Mouse (Mus musculus) activated CD4-positive, CD25-positive, alpha-beta regulatory T cell, adult 4 months (primary cell): ENCODE results near the gene Ptprm. TPM values are rescaled to one million over a fixed set of nuclear protein-coding genes. Genes with fewer than 3 reads are reported as not detected.

Source experiments
- ATAC-seq: one replicate; pipeline ENCODE4 v1.8.0; 2017
- polyA plus RNA-seq, 2 experiments: library from polyadenylated mRNA; unstranded; fragments of 100-300 nt; shearing (Covaris generic); gene quantifications; one replicate each; pipeline ENCODE4 v1.2.1; 2017

The Ptprm gene
- polyA plus RNA-seq, 2 experiments from 2014 or later = not detected

- ATAC-seq = no peak
Observed at GRCm38 (mm10) chr17:66761326-66762296, 592.6 kb downstream of the Ptprm start.

DNA sequence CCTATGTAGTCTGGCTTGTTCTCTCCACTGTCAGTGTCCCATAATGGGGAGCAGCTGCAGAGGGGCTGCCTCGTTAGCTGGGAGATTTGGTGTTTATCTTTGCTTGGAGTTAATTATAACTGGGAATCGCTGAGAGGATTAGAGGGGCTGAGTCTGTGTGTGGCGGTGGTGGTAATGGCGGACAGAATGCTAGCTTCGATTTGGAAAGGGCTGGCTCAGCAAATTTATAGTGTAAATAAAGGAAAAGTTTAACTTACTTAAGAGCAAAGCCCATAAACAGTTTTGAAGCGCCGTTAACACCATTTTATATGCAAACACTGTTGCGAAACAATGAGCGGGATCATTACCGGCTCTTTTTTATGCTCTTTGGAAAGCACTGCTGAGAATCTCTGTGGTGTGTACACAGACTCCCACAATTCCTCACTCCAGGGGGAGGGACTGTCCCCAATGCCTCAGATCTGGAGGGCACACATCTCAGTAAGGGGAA is 597.2 kb downstream of the Ptprm start:
- no peak for ATAC-seq

DNA sequence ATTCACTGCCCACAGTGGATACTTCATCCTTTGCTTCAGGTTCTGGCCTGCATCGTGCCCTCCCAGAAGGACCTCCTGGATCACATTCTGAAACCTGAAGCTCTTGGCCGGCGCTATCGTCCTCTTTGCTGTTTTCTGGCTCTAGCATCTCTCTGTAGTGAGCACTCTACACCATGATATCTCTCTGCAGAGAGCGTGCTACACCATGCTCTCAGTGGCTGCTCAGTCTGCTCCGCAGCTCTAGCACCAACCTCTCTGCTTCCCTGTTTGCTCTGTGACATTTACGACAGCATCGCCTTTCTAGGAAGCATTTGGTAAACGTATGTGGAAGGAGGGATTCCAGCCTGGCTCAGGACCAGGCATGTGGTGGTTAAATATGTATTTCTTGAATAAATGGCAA is 597.8 kb downstream of the Ptprm start:
- no peak for ATAC-seq

DNA sequence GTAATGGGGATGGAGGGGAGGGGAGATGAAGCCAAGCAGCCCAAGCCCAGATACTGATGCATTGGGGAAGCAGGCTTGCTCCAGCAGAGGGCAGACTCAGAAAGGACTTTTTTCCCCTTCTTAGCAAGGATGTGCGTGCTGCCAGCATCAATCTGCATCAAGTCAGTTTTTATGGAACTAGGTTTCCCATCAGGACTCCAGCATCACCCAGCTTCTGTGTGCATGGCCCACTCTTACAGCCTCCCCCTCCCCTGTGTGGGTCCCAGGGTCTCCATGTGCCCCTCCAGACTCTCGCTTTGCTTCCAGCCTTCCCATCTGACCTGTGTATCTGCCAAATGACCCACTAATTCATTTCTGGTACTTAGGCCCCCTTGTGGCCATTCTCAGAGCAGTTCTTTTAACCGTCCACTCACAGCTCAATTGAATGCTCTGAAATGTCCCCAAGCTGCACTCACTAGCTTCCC is 599.0 kb downstream of the Ptprm start:
- ATAC-seq = no peak

DNA sequence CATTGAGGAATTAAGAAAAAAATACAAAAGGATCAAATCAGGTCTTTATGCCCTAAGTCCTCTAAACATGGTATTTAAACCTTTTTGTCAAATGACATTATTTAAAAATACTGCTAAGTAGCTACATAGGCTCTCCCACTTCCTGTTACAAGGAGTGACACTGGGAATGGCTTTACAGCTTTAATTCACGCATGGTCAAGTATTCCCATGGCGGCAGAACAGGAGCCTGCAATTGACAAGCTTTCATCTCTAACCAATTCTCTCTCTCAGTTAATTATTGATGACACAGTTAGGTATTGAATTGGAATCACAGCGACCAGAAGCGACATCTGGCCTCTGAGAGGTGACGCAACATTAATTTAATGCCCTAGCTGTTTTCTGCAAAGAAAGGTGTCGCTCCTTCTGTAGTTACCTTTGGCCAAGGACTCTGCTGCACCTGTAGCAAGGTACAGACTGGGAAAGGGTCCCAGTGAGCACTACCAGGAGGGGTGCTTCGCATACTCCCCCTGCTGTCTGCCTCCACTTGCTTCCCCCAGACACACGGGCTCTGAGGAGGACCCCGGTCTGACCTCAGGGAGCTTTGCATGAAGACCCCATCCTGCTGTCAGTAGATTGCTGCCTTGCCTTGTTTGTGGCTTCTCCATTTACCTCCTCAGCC is 599.9 kb downstream of the Ptprm start:
- ATAC-seq = no peak

DNA sequence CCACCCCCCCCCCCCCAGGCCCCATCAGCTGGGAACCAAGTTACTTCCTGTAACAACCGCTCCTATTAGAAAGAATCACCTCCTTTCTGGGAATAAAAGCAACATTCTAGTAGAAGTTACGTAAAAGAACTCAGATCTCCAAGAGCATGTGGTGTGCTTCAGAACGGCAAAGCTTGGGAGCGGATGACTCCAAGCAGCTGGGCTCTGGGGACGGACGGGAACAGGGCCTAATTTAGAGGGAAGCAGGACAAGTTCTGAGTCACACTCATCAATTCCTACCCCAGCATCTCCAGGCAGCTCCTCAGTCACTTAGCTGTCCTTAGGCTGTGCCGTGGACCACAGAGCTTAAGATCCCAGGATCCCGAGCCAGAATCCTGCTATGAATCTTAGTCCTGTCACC is 602.5 kb downstream of the Ptprm start:
- no peak for ATAC-seq

DNA sequence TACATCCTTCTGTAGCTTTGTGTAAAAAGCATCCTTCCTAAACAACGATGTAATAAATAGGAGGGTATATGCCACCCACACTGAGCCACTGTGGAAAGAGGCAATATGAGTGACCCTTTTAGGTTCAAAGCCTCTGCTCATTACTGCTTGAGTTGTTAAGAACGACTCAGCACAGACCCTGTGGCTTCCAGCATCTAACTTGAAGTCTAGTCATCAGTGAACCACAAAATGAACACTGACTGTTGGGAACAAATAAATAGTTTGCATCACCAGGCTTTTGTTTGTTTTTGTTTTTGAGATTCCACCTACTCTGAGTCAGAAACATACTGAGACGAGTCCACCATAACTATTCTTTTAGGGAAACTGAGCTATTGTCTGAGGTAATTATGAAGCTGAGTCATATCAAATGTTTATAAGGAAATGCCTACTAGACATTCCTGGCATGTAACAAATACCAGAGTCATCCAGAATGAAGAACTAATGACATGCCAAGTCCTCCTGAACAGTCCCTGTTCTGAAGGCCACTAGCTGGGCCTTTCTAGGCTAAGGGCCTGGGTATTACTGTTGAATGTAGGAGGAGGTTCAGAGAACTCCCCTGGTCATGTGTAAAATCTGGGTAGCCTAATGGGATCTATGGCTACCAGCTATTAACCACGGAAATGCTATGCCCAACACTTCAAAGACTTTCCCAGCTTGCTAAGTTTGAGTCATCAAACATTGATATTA is 603.6 kb downstream of the Ptprm start:
- no peak for ATAC-seq

DNA sequence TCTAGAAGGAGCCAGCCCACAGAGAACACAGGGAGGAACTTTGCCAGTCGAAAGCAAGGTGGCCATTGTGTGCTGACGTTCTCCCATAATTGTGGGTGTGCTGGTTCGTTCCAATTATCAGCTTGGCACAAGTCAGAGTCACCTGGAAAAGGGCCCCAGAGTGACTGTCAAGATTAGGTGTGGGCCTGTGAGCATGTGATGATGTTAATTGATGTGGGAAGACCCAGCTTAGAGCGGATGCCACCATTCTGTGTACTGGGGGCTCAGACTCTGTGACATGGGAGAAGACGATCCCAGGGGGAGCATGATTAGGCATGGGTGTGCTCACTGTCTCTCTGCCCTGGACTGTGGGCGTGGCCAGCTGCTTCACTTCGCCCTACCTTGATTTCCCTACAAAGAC is 604.3 kb downstream of the Ptprm start:
- ATAC-seq = no peak

GRCm38 (mm10) chr17:66746506-66746905 is 607.8 kb downstream of the Ptprm start:
- no peak for ATAC-seq

DNA sequence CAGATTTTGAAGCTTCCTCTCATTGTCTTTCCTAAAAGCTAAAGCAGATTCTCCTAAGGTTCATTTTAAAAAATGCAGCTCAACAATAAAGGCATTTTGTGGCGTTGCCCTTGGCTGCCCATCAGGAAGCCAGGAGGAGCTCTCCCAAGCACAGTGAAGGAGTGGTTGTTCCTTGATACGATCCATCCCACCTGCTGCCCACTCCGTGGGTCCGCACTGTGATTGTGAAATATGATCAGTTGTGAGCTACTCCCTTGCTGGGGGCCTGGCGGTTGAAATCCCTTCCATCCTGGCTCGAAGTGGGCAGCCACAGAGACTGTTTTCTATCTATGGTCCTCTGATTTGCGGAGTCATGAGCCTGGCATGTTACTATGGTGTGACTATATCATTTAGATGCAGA is 610.9 kb downstream of the Ptprm start:
- ATAC-seq = no peak

GRCm38 (mm10) chr17:66738779-66739345 is 615.4 kb downstream of the Ptprm start:
- ATAC-seq = no peak

GRCm38 (mm10) chr17:66738331-66738730 is 615.9 kb downstream of the Ptprm start:
- ATAC-seq = no peak

DNA sequence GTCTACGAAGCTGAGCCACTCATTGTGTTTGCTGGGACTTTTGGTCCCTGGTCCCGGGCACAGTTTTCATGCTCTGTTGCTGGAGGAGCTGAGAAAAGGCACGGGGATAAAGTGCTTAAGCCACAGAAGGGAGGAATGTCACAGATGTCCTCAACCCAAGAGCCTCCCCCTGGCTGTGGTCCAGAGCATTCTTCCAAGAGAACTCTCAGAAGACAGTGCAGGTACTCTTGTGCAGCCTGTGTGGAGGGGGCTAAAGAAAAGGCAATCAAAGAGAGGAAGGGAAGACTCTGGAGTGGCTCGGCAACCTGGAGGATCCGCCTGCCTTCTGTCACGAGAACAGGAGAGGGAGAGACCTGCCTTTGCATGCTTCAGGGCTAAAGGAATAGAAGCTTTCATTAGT is 617.8 kb downstream of the Ptprm start:
- no peak for ATAC-seq

DNA sequence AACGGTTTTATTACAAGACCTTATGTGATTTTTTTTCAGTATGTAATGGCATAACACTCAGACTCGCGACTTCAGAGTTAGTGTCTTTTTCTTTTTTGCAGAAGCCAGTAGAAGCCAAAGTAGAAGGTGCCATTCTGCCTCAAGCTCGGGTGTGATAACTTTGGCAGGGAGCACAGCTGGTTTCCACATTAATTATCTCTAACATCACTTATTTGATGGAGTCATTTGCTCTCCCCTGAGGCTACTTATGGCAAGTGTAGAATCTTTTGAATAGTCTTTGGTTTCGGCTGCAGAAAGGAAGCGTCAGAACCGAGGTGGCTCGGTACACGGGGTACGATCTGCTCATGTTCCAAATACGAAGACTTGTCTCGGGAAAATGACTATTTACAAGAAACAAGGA is 620.7 kb downstream of the Ptprm start:
- no peak for ATAC-seq

- no peak for ATAC-seq
Observed at GRCm38 (mm10) chr17:66729979-66730378, 624.3 kb downstream of the Ptprm start.

GRCm38 (mm10) chr17:66720992-66721351 is 633.3 kb downstream of the Ptprm start:
- no peak for ATAC-seq

DNA sequence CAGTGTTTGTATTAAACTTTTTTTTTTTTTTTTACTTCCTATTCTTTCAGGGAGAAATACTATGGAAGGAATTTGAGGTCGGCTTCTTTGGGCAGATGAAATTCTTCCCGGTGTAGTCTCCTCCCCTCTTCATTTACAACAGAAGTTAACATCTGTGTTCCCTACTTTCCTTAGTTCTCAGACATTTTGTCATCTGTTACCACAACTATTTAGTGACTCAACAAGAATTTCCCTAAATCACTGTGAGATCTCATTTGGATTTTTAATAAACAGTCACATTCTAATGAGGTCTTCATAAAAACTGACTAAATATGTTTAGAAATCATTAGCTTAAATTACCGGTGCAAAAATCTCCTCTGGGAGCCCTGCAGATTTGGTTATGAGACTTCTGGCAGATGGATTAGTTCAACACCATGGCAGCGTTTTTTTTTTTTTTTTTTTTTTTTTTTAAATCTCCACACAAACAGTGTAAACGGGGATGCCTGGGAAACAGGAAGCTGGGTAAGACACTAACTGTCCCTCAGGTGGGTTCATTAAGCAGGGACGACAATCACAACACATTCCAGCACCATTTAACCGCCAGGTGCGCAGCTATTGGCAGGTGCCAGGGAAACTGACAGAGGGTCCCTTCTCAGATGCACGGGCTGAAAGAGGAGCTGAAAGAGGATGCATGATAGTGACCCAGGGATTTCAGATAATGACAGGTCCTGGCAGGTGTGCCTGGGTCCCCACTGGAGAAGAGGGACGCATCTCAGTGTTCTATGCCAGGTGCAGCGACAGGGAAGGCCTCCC is 633.9 kb downstream of the Ptprm start:
- ATAC-seq = no peak

GRCm38 (mm10) chr17:66712456-66713205 is 641.6 kb downstream of the Ptprm start:
- ATAC-seq = no peak

- ATAC-seq = no peak
Observed at GRCm38 (mm10) chr17:66711221-66712016, 642.8 kb downstream of the Ptprm start.

GRCm38 (mm10) chr17:66710568-66710967 is 643.7 kb downstream of the Ptprm start:
- no peak for ATAC-seq
